Mouse (Mus musculus) stomach, embryonic 14.5 days (tissue): Measurements from ENCODE around the gene Cmpk2. TPM values are rescaled to one million over a fixed set of nuclear protein-coding genes. Genes with fewer than 3 reads are reported as not detected.

Experiments
- polyA plus RNA-seq: library from polyadenylated mRNA; unstranded; fragments of >200 nt; fragmentation: Nextera tagmentation; extraction: Ambion mirVana; gene quantifications from 2 replicates; pipeline ENCODE4 v1.2.1, GENCODE M21; 2014

Cmpk2 gene
- polyA plus RNA-seq, 1 experiment from 2014 or later: 4.6 TPM

Other genes starting within 250 kb of the Cmpk2 start
- gene Rnf144a, start 54.0 kb upstream of the Cmpk2 start, polyA plus RNA-seq: 19.1 and 21.1 TPM in 2 replicates
- gene Rsad2, start 12.8 kb upstream of the Cmpk2 start, polyA plus RNA-seq: 0.25 and 0.27 TPM in 2 replicates